Mouse (Mus musculus) heart, embryonic 12.5 days (tissue): ENCODE results near the gene Klf12. TPM values are rescaled to one million over a fixed set of nuclear protein-coding genes. Genes with fewer than 3 reads are reported as not detected.
A peak's percentile ranks its signal among the peaks of the same experiment; 100 is the strongest.

Experiments
- ATAC-seq: fragments of 200-750 bp; cut with Nextera tagmentation; 2 replicates; pipeline ENCODE4 v1.8.0; 2017; ENCODE audit warnings: moderate TSS enrichment, moderate library complexity; ENCODE audit not compliant: insufficient number of reproducible peaks, low FRiP score
- H3K27ac ChIP-seq: fragments of 300-500 bp; sonication (generic); 2 replicates; pipeline ENCODE4 v1.5.1; 2016; ENCODE audit warnings: mild to moderate bottlenecking, moderate library complexity; ENCODE audit not compliant: poor library complexity, severe bottlenecking
- H3K27me3 ChIP-seq: fragments of 300-500 bp; sonication (generic); replicated peaks from 2 replicates; pipeline ENCODE4 v1.6.1; 2016; ENCODE audit warnings: mild to moderate bottlenecking, moderate library complexity
- H3K36me3 ChIP-seq: fragments of 300-500 bp; sonication (generic); 2 replicates; pipeline ENCODE4 v1.6.1; 2016; ENCODE audit warnings: mild to moderate bottlenecking, moderate library complexity
- H3K4me1 ChIP-seq: fragments of 300-500 bp; sonication (generic); replicated peaks from 2 replicates; pipeline ENCODE4 v1.6.1; 2016; ENCODE audit warnings: mild to moderate bottlenecking
- H3K4me2 ChIP-seq: fragments of 300-500 bp; sonication (generic); 2 replicates; pipeline ENCODE4 v1.6.1; 2016; ENCODE audit warnings: mild to moderate bottlenecking, moderate library complexity
- H3K4me3 ChIP-seq: fragments of 300-500 bp; sonication (generic); 2 replicates; pipeline ENCODE4 v1.5.1; 2016; ENCODE audit warnings: mild to moderate bottlenecking
- H3K9ac ChIP-seq: fragments of 300-500 bp; sonication (generic); 2 replicates; pipeline ENCODE4 v1.6.1; 2016; ENCODE audit warnings: mild to moderate bottlenecking, moderate library complexity
- H3K9me3 ChIP-seq: fragments of 300-500 bp; sonication (generic); replicated peaks from 2 replicates; pipeline ENCODE4 v1.6.1; 2016; ENCODE audit warnings: mild to moderate bottlenecking, moderate library complexity
- WGBS: fragments of 180-500 bp; shearing (Covaris S2); methylation state at CpG from one replicate; pipeline ENCODE4 v1.1.7; 2016; 5-methylcytosine and 5-hydroxymethylcytosine counted together
- polyA plus RNA-seq: library from polyadenylated mRNA; unstranded; fragments of >200 nt; fragmentation: Nextera tagmentation; extraction: Ambion mirVana; gene quantifications from 2 replicates; pipeline ENCODE4 v1.2.1, GENCODE M21; 2016

Klf12 gene
- polyA plus RNA-seq, 1 experiment from 2014 or later, result 4.5 TPM

GRCm38 (mm10) chr14:99944221-99945108, 340.0 kb downstream of the Klf12 start:
- Histone ChIP-seq H3K36me3 (no peaks in the 10 kb centered on the region), H3K4me1 (peaks cover 30% of the 10 kb centered on the region), H3K27ac (peak overlapping the region; percentile 60; the same call in 1 of the 2 replicates), H3K9ac (no peak overlapping the region), H3K27me3 (no peaks in the 10 kb centered on the region), H3K9me3 (no peaks in the 10 kb centered on the region), H3K4me2 (no peak overlapping the region), H3K4me3 (no peak overlapping the region)
- no peak for ATAC-seq
- 55% methylated on average over 17 of the region's 17 CpGs for WGBS

- WGBS, result 17% methylated on average over 8 of the region's 8 CpGs
Observed at GRCm38 (mm10) chr14:99943156-99943555, 341.3 kb downstream of the Klf12 start.

GRCm38 (mm10) chr14:99933456-99933855, 351.0 kb downstream of the Klf12 start:
- Histone ChIP-seq H3K9ac (no peak overlapping the region), H3K4me2 (no peak overlapping the region), H3K4me1 (0 out of 2 replicates have a peak, but pooled peaks cover 6% of the 10 kb centered on the region), H3K27me3 (no peaks in the 10 kb centered on the region), H3K36me3 (no peaks in the 10 kb centered on the region), H3K27ac (no peak overlapping the region), H3K9me3 (no peaks in the 10 kb centered on the region), H3K4me3 (no peak overlapping the region)
- 48% methylated on average over 5 of the region's 5 CpGs for WGBS
- no peak for ATAC-seq

More at GRCm38 (mm10) chr14:99943156-99943555, 341.3 kb downstream of the Klf12 start:
- H3K4me2 ChIP-seq, result peak overlapping the region; percentile 28
- H3K36me3 ChIP-seq, result no peaks in the 10 kb centered on the region
- peaks cover 30% of the 10 kb centered on the region for H3K4me1 ChIP-seq
- H3K27ac ChIP-seq, result peak overlapping the region; percentile 61
- H3K27me3 ChIP-seq, result no peaks in the 10 kb centered on the region
- no peaks in the 10 kb centered on the region for H3K9me3 ChIP-seq
- H3K4me3 ChIP-seq, result no peak overlapping the region
- ATAC-seq, result peak; percentile 90
- H3K9ac ChIP-seq, result no peak overlapping the region

DNA sequence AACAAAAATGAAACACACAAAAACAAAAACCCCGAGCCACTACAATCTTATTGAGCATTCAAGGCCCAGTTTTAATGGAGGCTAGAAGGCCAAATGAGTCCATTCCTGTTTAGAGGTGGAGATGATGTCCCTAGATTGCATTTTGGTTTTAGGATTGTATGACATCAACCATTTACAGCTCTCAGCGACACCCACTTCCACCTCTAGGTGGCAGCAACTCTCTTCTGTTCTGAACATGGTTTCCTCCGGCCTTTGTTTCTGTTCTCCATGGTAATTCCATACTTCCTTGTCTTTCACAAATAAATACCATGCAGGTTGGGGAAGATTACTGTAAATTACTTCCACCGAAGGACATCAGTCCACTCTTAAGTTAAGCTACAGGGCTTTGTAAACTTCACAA, 352.6 kb downstream of the Klf12 start:
- Histone ChIP-seq H3K4me2 (no peak overlapping the region), H3K9me3 (no peaks in the 10 kb centered on the region), H3K36me3 (no peaks in the 10 kb centered on the region), H3K27me3 (no peaks in the 10 kb centered on the region), H3K27ac (no peak overlapping the region), H3K9ac (no peak overlapping the region), H3K4me3 (no peak overlapping the region), H3K4me1 (0 out of 2 replicates have a peak, but pooled peaks cover 6% of the 10 kb centered on the region)
- ATAC-seq, result no peak
- WGBS, result 8% methylated on average over 4 of the region's 4 CpGs

DNA sequence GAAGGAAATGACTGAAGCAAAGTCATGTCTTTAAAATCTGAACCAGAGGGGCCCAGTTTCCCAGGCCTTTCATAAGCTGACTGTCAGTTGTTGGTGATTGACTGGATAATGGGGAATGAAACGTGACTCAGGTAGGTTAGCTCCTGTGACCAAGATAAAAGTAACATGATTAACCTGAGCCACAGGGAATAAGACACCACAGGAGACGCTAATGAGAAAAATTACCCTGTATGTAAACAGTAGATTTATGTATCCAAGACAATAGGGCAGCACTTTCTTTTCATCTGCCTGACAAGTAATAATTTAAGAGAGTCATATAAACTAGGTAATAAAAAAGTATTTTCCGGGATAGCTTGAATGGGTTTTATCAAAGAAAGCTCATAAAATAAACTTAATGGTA, 372.6 kb downstream of the Klf12 start:
- no peaks in the 10 kb centered on the region for H3K36me3 ChIP-seq
- WGBS, result 79% methylated on average over 3 of the region's 3 CpGs
- no peaks in the 10 kb centered on the region for H3K27me3 ChIP-seq
- H3K9ac ChIP-seq, result no peak overlapping the region
- H3K4me2 ChIP-seq, result no peak overlapping the region
- H3K9me3 ChIP-seq, result no peaks in the 10 kb centered on the region
- no peaks in the 10 kb centered on the region for H3K4me1 ChIP-seq
- no peak for ATAC-seq
- no peak overlapping the region for H3K4me3 ChIP-seq
- H3K27ac ChIP-seq, result no peak overlapping the region

DNA sequence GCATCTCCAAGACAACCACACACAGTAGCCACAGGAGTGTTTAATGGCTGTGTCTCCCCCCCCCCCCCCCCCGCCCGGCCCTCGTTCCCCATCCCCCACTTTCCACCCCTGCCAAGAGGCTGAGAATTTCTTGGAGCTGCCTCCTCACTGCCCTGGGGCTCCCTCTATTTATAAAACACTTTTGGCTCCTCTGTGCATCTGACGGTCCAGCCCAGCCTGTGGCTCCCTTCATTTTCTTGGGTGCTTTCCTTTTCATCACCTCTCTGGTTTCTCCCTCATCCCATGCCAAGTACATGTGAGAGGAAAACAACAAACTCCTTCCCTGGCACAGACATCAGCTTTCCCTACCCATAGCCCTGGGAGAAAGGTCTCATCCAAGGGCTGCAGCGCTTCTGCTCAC, 373.6 kb downstream of the Klf12 start:
- WGBS, result 76% methylated on average over 2 of the region's 5 CpGs
- Histone ChIP-seq H3K4me2 (no peak overlapping the region), H3K9ac (no peak overlapping the region), H3K9me3 (no peaks in the 10 kb centered on the region), H3K27me3 (no peaks in the 10 kb centered on the region), H3K27ac (no peak overlapping the region), H3K4me1 (no peaks in the 10 kb centered on the region), H3K4me3 (no peak overlapping the region), H3K36me3 (no peaks in the 10 kb centered on the region)
- no peak for ATAC-seq

DNA sequence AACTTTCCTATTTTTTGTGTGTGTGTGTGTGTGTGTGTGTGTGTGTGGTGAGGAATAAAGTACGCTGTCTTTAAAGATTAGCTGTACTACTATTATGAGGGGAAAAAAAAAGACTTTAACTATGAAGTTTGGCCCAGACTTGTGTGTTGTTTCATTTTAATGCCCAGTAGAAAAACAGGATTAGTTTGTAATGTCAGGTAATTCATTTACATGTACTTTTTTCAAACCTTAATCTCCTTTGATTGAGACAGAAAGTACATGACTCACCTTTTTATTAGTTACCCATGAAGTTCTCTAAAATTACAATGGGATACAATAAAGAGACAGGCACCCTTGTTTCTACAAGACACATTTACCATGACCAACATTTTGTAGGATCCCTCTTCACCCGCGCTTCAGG, 383.6 kb downstream of the Klf12 start:
- 94% methylated on average over 3 of the region's 3 CpGs for WGBS
- Histone ChIP-seq H3K27ac (no peak overlapping the region), H3K36me3 (no peaks in the 10 kb centered on the region), H3K4me2 (no peak overlapping the region), H3K4me3 (no peak overlapping the region), H3K9ac (no peak overlapping the region), H3K4me1 (peaks cover 20% of the 10 kb centered on the region), H3K9me3 (no peaks in the 10 kb centered on the region), H3K27me3 (no peaks in the 10 kb centered on the region)
- ATAC-seq, result no peak

- Histone ChIP-seq H3K9ac (no peak overlapping the region), H3K4me3 (no peak overlapping the region), H3K4me2 (no peak overlapping the region), H3K9me3 (no peaks in the 10 kb centered on the region), H3K36me3 (no peaks in the 10 kb centered on the region), H3K27ac (peak overlapping the region; percentile 65), H3K4me1 (peaks cover 17% of the 10 kb centered on the region), H3K27me3 (no peaks in the 10 kb centered on the region)
- ATAC-seq, result peak; percentile 61; the same call in 1 of the 2 replicates
- 26% methylated on average over 3 of the region's 3 CpGs for WGBS
Observed at GRCm38 (mm10) chr14:99898861-99899260, 385.6 kb downstream of the Klf12 start.

GRCm38 (mm10) chr14:99894708-99895383, 389.6 kb downstream of the Klf12 start:
- Histone ChIP-seq H3K9ac (no peak overlapping the region), H3K27me3 (no peaks in the 10 kb centered on the region), H3K4me1 (peaks cover 11% of the 10 kb centered on the region), H3K4me3 (no peak overlapping the region), H3K4me2 (no peak overlapping the region), H3K9me3 (no peaks in the 10 kb centered on the region), H3K36me3 (no peaks in the 10 kb centered on the region), H3K27ac (no peak overlapping the region)
- WGBS, result 19% methylated on average over 7 of the region's 7 CpGs
- ATAC-seq, result no peak

GRCm38 (mm10) chr14:99894062-99894461, 390.4 kb downstream of the Klf12 start:
- 64% methylated on average over 14 of the region's 14 CpGs for WGBS

GRCm38 (mm10) chr14:99886503-99886902, 398.0 kb downstream of the Klf12 start:
- Histone ChIP-seq H3K27ac (no peak overlapping the region), H3K4me2 (no peak overlapping the region), H3K9me3 (no peaks in the 10 kb centered on the region), H3K4me1 (no peaks in the 10 kb centered on the region; the same call in 1 of the 2 replicates), H3K9ac (no peak overlapping the region), H3K36me3 (no peaks in the 10 kb centered on the region), H3K27me3 (no peaks in the 10 kb centered on the region), H3K4me3 (no peak overlapping the region)
- 69% methylated on average over 2 of the region's 2 CpGs for WGBS
- no peak for ATAC-seq

More at GRCm38 (mm10) chr14:99894062-99894461, 390.4 kb downstream of the Klf12 start:
- Histone ChIP-seq H3K4me3 (no peak overlapping the region), H3K9me3 (no peaks in the 10 kb centered on the region), H3K27me3 (no peaks in the 10 kb centered on the region), H3K36me3 (no peaks in the 10 kb centered on the region), H3K27ac (no peak overlapping the region), H3K4me2 (no peak overlapping the region), H3K4me1 (peaks cover 10% of the 10 kb centered on the region), H3K9ac (no peak overlapping the region)
- no peak for ATAC-seq
